Mouse (Mus musculus) small intestine, adult 2 months (tissue): ENCODE measurements at regions not wholly inside any gene's neighbourhood (a gene's known extent, or its start where the extent isn't known, plus 50 kb on each side); places are given as distances from the start of the nearest gene placed in this dataset.

ENCODE experiments used
- CTCF ChIP-seq: fragments of 200-500 bp; IDR thresholded peaks from 2 replicates; pipeline ENCODE4 v1.5.1; 2012; ENCODE audit warnings: low read depth, mild to moderate bottlenecking, control low read depth, inconsistent platforms, low read length, moderate library complexity, mixed read lengths; ENCODE audit not compliant: insufficient replicate concordance, insufficient read length; ENCODE audit errors: extremely low read depth
- POLR2A ChIP-seq: fragments of 200-500 bp; IDR thresholded peaks from 2 replicates; pipeline ENCODE4 v1.6.1; 2012; ENCODE audit warnings: low read depth, mild to moderate bottlenecking, control low read depth, inconsistent platforms, low read length, moderate library complexity

- TF ChIP-seq CTCF = no peak
- TF ChIP-seq POLR2A = no peak
These were observed 51.4 kb upstream of the Olig2 start for GRCm38 (mm10) chr16:91173870-91174278.
